Mouse (Mus musculus) neural tube, embryonic 13.5 days (tissue): ENCODE measurements around the gene 4930505A04Rik. TPM values are rescaled to one million over a fixed set of nuclear protein-coding genes. Genes with fewer than 3 reads are reported as not detected.

Experiments
- ATAC-seq: fragments of 200-750 bp; cut with Nextera tagmentation; 2 replicates; pipeline ENCODE4 v1.8.0; 2017; ENCODE audit warnings: low read depth, mild to moderate bottlenecking, moderate TSS enrichment, moderate library complexity
- H3K27ac ChIP-seq: fragments of 300-500 bp; sonication (generic); replicated peaks from 2 replicates; pipeline ENCODE4 v1.5.1; 2015; ENCODE audit warnings: moderate library complexity, mild to moderate bottlenecking, inconsistent platforms
- H3K27me3 ChIP-seq: fragments of 300-500 bp; sonication (generic); 2 replicates; pipeline ENCODE4 v1.6.1; 2015; ENCODE audit warnings: mild to moderate bottlenecking, inconsistent platforms
- H3K36me3 ChIP-seq: fragments of 300-500 bp; sonication (generic); 2 replicates; pipeline ENCODE4 v1.6.1; 2015; ENCODE audit warnings: mild to moderate bottlenecking, inconsistent platforms
- H3K4me1 ChIP-seq: fragments of 300-500 bp; sonication (generic); replicated peaks from 2 replicates; pipeline ENCODE4 v1.6.1; 2015; ENCODE audit warnings: inconsistent platforms
- H3K4me2 ChIP-seq: fragments of 300-500 bp; sonication (generic); 2 replicates; pipeline ENCODE4 v1.6.1; 2015; ENCODE audit warnings: inconsistent platforms, mild to moderate bottlenecking, moderate library complexity
- H3K4me3 ChIP-seq: fragments of 300-500 bp; sonication (generic); 2 replicates; pipeline ENCODE4 v1.5.1; 2015; ENCODE audit warnings: mild to moderate bottlenecking, inconsistent platforms
- H3K9ac ChIP-seq: fragments of 300-500 bp; sonication (generic); 2 replicates; pipeline ENCODE4 v1.6.1; 2015; ENCODE audit warnings: moderate library complexity, mild to moderate bottlenecking, inconsistent platforms
- H3K9me3 ChIP-seq: fragments of 300-500 bp; sonication (generic); 2 replicates; pipeline ENCODE4 v1.6.1; 2016; ENCODE audit warnings: inconsistent platforms
- WGBS: fragments of 180-500 bp; shearing (Covaris S2); methylation state at CpG from one replicate; pipeline ENCODE4 v1.1.7; 2015; 5-methylcytosine and 5-hydroxymethylcytosine counted together
- polyA plus RNA-seq: library from polyadenylated mRNA; unstranded; fragments of >200 nt; fragmentation: Nextera tagmentation; extraction: Ambion mirVana; gene quantifications from 2 replicates; pipeline ENCODE4 v1.2.1, GENCODE M21; 2015

The 4930505A04Rik gene
- polyA plus RNA-seq = not detected in 2 replicates

DNA sequence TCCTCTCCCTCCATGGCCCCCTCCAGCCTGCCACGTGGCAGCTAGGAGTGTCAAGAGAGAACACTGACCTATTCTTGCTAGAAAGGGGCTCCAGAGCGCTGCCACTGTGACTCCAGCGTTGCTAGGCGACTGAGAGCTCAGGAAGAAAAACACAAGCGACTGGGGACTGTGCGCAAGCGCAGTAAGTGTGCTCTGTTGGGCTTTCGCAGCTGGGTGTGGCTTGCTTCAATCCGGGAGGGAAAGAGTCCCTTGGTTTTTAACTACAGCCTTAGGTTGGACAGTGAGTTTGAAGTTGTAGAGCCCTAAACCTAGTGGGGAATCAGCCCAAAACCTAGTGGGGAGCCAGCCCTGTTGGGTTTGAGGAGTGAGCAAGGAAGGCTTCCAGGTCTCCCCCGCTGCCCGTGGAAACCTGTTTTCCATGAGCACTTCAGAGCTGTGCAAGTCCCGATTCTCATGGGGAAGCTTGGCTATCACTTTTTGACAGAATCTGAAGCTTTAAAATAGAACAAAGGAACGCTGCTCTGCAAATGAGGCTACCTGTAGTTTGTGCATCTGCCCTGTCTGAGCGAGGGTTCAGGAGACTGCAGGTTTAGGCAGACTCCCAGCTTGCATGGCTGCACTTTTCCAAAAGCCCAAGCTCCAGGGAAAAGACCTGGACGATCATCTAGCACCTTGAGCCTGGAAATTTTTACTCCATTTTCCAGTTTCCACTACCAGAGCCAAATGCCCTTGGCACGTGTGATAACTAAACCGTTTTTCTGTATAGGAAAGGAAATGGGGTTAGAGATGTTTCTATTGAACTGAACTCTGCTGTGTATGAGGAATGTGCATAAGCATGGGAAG, at the start of gene 4930505A04Rik:
TSS of gene 4930505A04Rik (minus strand) at position 77 of the 843 bp plus-strand sequence.
- Histone ChIP-seq H3K4me3 (peak within 1 kb of the TSS; percentile 47), H3K9me3 (no peaks in the 10 kb centered on the region), H3K27me3 (no peaks in the 10 kb centered on the region), H3K9ac (peak within 1 kb of the TSS; percentile 65), H3K27ac (peak within 1 kb of the TSS; percentile 74), H3K36me3 (no peaks in the 10 kb centered on the region), H3K4me1 (peaks cover 13% of the 10 kb centered on the region), H3K4me2 (peak within 1 kb of the TSS; percentile 68)
- peak; percentile 99 for ATAC-seq
- whole genome bisulfite sequencing = 10% methylated on average over 17 of the region's 17 CpGs

DNA sequence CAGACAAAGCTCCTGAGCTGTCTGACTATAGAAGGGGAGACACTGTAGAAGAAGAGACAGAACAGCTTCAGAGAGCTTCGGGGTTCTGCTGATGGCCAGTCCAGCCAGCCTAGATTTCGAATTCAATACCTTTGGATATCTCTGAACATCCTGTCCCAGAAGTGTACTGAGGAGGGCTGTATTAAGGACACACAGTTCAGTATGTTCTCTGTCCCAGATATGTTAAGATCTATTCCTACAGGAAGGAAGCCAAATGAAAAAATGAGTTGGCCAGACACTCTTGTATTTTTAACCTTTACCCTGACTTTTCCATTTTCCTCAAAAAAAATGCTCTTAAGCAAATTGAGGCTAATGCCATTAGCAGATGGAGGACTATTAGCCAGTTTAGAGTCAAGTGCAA, 45.5 kb upstream of the 4930505A04Rik start:
- H3K9me3 ChIP-seq = no peaks in the 10 kb centered on the region
- 86% methylated on average over 2 of the region's 2 CpGs for WGBS
- no peak overlapping the region for H3K27ac ChIP-seq

DNA sequence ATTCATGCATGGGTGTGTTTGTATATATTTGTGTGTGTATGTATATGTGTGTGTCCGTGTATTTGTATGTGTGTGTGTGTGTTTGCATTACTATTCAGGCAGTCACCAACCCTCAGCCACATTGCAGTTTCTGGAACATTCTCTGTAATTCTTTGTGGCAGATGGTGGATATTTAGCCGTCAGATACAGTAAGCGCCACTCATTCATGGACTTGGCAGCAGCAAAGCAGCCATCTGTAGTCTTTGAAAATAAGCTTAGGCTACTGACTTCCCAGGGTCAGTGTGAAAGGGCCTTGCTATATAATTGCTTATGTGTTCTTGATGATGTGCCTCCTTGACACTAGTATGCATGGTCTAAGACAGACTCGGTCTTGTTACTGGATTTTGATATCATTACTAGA, 36.6 kb upstream of the 4930505A04Rik start:
- no peaks in the 10 kb centered on the region for H3K4me1 ChIP-seq
- no peak overlapping the region for H3K9ac ChIP-seq
- H3K27me3 ChIP-seq = no peaks in the 10 kb centered on the region
- H3K4me2 ChIP-seq = no peak overlapping the region
- H3K9me3 ChIP-seq = no peaks in the 10 kb centered on the region
- H3K27ac ChIP-seq = no peak overlapping the region
- H3K36me3 ChIP-seq = no peaks in the 10 kb centered on the region
- H3K4me3 ChIP-seq = no peak overlapping the region
- 91% methylated on average over 4 of the region's 4 CpGs for WGBS
- ATAC-seq = no peak

More for the DNA sequence above, 45.5 kb upstream of the 4930505A04Rik start:
- no peak overlapping the region for H3K4me2 ChIP-seq
- no peak overlapping the region for H3K9ac ChIP-seq
- H3K4me3 ChIP-seq = no peak overlapping the region
- no peaks in the 10 kb centered on the region for H3K4me1 ChIP-seq
- no peaks in the 10 kb centered on the region for H3K27me3 ChIP-seq
- H3K36me3 ChIP-seq = no peaks in the 10 kb centered on the region
- no peak for ATAC-seq

DNA sequence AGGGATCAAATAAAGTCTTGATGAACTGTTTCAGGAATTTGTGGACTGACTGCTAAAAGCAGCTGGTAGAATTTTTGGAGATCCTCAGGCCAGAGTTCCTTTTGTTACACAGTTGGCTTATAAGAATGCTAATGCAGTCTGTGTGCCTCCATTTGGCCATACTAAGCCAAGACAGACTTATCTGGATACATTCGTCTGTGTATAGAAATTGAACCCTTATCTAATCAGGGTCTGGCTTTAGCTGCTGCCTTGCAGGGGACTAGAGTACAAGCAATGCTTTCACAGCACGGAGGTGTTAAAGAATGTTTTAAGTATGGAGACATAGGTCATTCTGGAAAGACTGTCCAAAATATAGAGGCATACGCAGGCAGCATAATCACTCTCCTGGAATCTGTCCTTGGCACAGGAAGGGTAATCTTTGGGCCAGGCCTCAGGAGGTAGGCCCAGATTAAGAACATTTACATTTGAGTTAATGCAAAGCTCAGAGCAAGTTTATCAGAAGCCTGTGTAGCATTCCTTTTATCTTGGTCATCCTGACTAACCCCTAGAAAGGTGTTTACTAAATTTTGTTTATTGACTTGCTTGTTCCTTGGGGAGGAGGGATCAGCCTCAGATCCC, 27.2 kb upstream of the 4930505A04Rik start:
- Histone ChIP-seq H3K4me3 (no peak overlapping the region), H3K4me1 (no peaks in the 10 kb centered on the region), H3K9me3 (no peaks in the 10 kb centered on the region), H3K9ac (no peak overlapping the region), H3K27ac (no peak overlapping the region), H3K36me3 (no peaks in the 10 kb centered on the region), H3K4me2 (no peak overlapping the region), H3K27me3 (no peaks in the 10 kb centered on the region)
- ATAC-seq = no peak
- 89% methylated on average over 3 of the region's 3 CpGs for WGBS

DNA sequence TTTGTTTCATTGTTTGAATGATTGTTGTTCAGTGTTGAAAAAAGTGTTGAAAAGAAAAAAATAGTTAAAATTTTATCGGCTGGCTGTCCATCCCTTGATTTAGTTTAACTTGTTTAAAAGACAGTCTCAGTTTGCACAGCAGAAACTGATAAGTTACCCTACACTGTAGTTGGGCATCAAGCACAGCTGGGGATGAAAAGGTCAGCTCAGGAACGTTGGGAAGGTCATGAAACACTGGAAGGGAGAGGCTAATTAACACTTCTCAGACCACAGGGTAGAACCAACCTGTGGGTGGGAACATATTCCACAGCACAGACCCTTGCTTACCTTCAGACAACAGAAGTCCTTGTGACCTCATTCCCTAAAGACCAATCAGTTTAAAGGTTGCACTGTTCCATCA, 25.5 kb upstream of the 4930505A04Rik start:
- ATAC-seq = no peak
- H3K9me3 ChIP-seq = no peaks in the 10 kb centered on the region
- H3K4me1 ChIP-seq = no peaks in the 10 kb centered on the region
- no peak overlapping the region for H3K9ac ChIP-seq
- H3K27ac ChIP-seq = no peak overlapping the region
- no peaks in the 10 kb centered on the region for H3K36me3 ChIP-seq
- no peak overlapping the region for H3K4me3 ChIP-seq
- 66% methylated on average over 2 of the region's 2 CpGs for WGBS
- no peak overlapping the region for H3K4me2 ChIP-seq
- no peaks in the 10 kb centered on the region for H3K27me3 ChIP-seq

DNA sequence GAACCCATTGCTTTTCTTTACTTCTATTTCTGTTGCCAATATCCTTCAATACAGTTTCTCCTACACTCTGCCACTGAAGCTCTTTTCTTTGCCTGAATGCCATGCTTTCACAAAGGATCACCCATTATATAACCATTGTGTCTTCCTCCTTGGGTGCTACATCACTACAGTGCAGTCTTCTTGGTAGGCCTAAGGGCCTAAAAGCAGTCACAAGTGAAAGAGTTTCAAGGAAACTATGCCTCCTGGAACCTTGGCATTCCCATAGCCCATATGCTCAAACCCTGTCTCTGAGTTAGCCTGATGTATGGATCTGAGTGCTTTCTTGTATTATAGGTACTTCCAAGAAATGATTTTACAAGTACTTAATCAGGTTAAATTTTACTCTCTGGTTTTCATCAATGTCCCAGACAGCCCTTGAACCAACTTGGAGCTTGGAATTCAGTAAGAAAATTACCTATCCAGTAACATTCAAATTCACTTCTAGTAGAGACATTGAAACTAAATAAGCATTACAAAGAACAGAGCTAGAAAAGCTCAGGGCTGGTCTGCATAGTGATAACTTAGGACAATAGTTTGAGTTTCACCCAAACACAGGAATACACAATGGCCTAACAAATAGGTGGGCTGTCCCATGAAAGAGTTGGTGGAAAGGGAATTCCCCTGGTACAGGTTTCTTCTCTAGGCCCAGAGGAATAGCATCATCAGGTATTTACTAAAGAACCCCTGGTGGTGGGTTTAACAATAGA, 20.1 kb upstream of the 4930505A04Rik start:
- Histone ChIP-seq H3K27me3 (no peaks in the 10 kb centered on the region), H3K36me3 (no peaks in the 10 kb centered on the region), H3K4me3 (no peak overlapping the region), H3K9me3 (no peaks in the 10 kb centered on the region), H3K4me2 (no peak overlapping the region), H3K27ac (no peak overlapping the region), H3K4me1 (no peaks in the 10 kb centered on the region), H3K9ac (no peak overlapping the region)
- ATAC-seq = no peak

DNA sequence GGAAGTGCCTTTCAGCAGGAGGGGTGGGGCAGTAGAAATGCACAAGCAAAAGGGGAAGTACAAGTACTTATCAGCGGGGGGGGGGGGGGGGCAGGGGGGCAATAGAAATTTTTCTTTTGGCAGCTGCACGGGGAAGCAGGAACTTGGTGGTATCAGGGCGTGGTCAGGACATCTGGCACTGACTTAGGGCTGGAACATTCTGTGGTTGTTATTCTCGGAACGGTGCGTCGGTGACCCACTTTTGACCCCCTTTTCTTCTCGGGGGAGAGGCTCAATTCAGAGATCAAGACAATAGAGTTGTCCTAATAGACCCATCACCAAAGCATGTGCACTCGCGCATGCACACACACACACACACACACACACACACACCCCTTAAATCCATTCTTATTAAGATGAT, 16.6 kb upstream of the 4930505A04Rik start:
- no peaks in the 10 kb centered on the region for H3K27me3 ChIP-seq
- H3K36me3 ChIP-seq = no peaks in the 10 kb centered on the region
- no peak overlapping the region for H3K27ac ChIP-seq
- ATAC-seq = no peak
- H3K9me3 ChIP-seq = no peaks in the 10 kb centered on the region
- WGBS = 69% methylated on average over 10 of the region's 10 CpGs
- H3K9ac ChIP-seq = no peak overlapping the region
- no peaks in the 10 kb centered on the region for H3K4me1 ChIP-seq
- no peak overlapping the region for H3K4me2 ChIP-seq
- no peak overlapping the region for H3K4me3 ChIP-seq

DNA sequence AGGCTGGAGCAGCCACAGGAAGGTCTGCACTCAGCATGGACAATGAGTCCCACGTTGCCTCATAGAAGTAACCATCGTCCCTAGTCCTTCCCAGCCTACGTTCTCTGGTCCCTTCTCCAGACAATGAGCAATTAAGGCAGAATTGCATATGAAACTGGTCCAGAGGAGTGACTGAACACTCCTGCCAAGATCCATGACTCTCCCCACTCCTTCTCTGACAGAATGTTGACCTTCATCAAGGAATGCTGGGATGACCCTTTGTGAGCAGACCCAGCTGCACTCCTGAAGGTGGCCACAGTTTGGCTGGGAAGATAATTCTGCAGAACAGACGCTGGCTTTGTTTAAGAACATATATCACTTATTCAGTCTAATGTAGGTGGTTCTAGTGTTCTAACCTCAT, 11.7 kb upstream of the 4930505A04Rik start:
- H3K4me2 ChIP-seq = no peak overlapping the region
- 87% methylated on average over 4 of the region's 4 CpGs for WGBS
- ATAC-seq = no peak
- no peak overlapping the region for H3K4me3 ChIP-seq
- no peak overlapping the region for H3K27ac ChIP-seq
- no peak overlapping the region for H3K9ac ChIP-seq
- H3K27me3 ChIP-seq = no peaks in the 10 kb centered on the region
- H3K36me3 ChIP-seq = no peaks in the 10 kb centered on the region
- H3K9me3 ChIP-seq = no peaks in the 10 kb centered on the region
- H3K4me1 ChIP-seq = no peaks in the 10 kb centered on the region

DNA sequence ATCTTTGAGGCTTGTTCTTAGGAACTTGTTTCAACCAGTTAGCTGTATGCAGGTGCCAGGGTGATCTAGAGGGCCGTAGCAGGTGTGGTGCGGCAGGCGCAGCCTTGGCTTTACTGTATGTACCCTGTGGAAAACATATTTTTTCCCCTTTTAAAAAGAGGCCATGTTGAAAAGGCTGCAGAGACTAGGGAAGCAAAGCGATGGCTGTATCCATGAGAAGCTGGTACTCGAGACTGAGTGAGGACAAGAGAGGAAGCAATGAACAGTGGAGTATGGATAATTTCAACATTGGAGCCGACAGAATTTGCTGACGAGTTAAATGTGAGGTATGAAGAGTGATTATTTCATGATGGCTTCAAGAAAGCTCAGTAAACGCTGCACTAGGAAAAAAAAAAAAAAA, 440 bp downstream of the 4930505A04Rik start:
- Histone ChIP-seq H3K27me3 (no peaks in the 10 kb centered on the region), H3K4me2 (peak overlapping the region; percentile 68), H3K27ac (peak overlapping the region; percentile 68), H3K9me3 (no peaks in the 10 kb centered on the region), H3K4me1 (peaks cover 13% of the 10 kb centered on the region), H3K4me3 (peak overlapping the region; percentile 47; the same call in 1 of the 2 replicates), H3K9ac (peak overlapping the region; percentile 65; the same call in 1 of the 2 replicates), H3K36me3 (no peaks in the 10 kb centered on the region)
- 72% methylated on average over 8 of the region's 8 CpGs for WGBS
- peak; percentile 60 for ATAC-seq

DNA sequence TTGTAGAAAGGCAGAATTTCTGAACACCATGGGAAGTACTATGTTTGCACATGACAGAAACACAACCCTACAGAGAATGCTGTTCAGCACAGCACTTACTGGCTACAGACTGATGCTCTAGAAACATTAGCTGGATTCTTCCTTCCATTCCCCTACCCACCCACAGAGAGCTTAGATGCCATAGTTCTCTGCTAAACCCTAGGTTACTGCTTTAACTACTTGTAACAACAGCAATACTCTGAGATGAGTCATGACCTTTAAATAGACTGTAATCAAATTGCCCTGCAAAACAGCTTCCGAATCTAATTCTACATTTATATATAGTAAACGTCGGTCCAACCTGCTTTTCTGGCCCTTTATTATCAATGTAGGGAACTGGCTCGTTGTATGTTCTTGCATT, 17.3 kb downstream of the 4930505A04Rik start:
- Histone ChIP-seq H3K4me2 (no peak overlapping the region), H3K4me3 (no peak overlapping the region), H3K36me3 (no peaks in the 10 kb centered on the region), H3K27ac (no peak overlapping the region), H3K9ac (no peak overlapping the region), H3K9me3 (no peaks in the 10 kb centered on the region), H3K4me1 (no peaks in the 10 kb centered on the region), H3K27me3 (no peaks in the 10 kb centered on the region)
- 92% methylated on average over 4 of the region's 4 CpGs for WGBS
- no peak for ATAC-seq

DNA sequence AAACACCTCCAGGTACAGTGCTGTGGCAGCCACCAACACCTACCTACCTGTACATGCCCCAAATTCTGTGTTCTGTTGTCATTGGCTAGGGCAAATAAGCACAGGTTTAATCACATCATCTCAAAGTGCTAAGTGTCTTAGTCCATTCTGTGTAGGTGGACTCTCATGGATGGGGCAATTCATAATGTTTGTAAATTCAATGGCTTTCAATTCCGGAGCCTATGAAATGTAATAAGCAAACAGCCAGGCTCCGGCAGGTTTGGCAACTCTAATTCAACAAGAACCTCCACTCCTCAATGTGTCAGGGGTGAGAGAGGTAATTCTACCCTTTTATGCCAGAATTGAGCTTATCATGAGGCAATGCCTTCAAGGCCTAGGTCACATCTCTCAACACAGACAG, 23.5 kb downstream of the 4930505A04Rik start:
- Histone ChIP-seq H3K9me3 (no peaks in the 10 kb centered on the region), H3K27ac (no peak overlapping the region), H3K9ac (no peak overlapping the region), H3K27me3 (no peaks in the 10 kb centered on the region), H3K4me2 (no peak overlapping the region), H3K4me3 (no peak overlapping the region), H3K36me3 (no peaks in the 10 kb centered on the region), H3K4me1 (no peaks in the 10 kb centered on the region)
- WGBS = 96% methylated on average over 2 of the region's 2 CpGs
- ATAC-seq = no peak

DNA sequence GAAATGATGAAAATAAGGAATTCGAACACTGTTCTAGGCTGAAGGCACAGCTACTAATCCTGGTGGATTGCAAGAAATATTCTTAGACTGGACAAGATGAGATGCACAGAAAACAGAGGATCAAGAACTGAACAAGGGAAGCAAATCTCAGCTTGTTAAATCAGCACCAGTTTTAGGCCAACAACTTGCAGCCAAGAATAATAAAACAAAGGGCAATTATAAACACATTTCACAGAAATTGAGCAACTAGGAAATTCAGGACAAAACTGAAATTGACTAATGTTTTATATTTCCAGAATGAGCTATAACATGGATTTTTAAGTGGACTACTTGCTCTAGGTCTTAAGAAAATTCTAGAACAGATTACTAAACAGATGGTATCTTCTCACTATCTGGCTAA, 24.1 kb downstream of the 4930505A04Rik start:
- WGBS = 93% methylated on average over 1 of the region's 1 CpGs
- H3K36me3 ChIP-seq = no peaks in the 10 kb centered on the region
- ATAC-seq = no peak
- H3K9ac ChIP-seq = no peak overlapping the region
- H3K4me2 ChIP-seq = no peak overlapping the region
- H3K27ac ChIP-seq = no peak overlapping the region
- H3K4me1 ChIP-seq = no peaks in the 10 kb centered on the region
- no peaks in the 10 kb centered on the region for H3K27me3 ChIP-seq
- no peak overlapping the region for H3K4me3 ChIP-seq
- no peaks in the 10 kb centered on the region for H3K9me3 ChIP-seq
